Mouse (Mus musculus) G1E (cell line): ENCODE data around the gene Myl7. TPM values are rescaled to one million over a fixed set of nuclear protein-coding genes. Genes with fewer than 3 reads are reported as not detected.

Source experiments
- ATAC-seq: 2 replicates; pipeline ENCODE4 v1.8.0; 2016; ENCODE audit warnings: mild to moderate bottlenecking; ENCODE audit not compliant: insufficient number of reproducible peaks, poor library complexity, low FRiP score, severe bottlenecking; ENCODE audit errors: extremely low read depth
- DNase-seq: peaks from one replicate; pipeline ENCODE4 v3.0.0; 2012; ENCODE audit warnings: low spot score
- H3K27me3 ChIP-seq: 2 replicates; pipeline ENCODE4 v1.6.1; 2012; ENCODE audit warnings: mild to moderate bottlenecking, low read length, inconsistent platforms; ENCODE audit not compliant: insufficient read depth
- H3K36me3 ChIP-seq: replicated peaks from 2 replicates; pipeline ENCODE3; 2012; ENCODE audit warnings: mild to moderate bottlenecking, inconsistent platforms
- H3K4me1 ChIP-seq: 2 replicates; pipeline ENCODE4 v1.6.1; 2012; ENCODE audit warnings: low read depth, low read length, inconsistent platforms, mixed read lengths; ENCODE audit not compliant: insufficient read depth
- H3K4me3 ChIP-seq: 2 replicates; pipeline ENCODE4 v1.5.1; 2012; ENCODE audit warnings: low read depth, mild to moderate bottlenecking, inconsistent platforms, low read length, moderate library complexity, mixed read lengths
- H3K9me3 ChIP-seq: replicated peaks from 2 replicates; pipeline ENCODE4 v1.6.1; 2012; ENCODE audit warnings: inconsistent platforms
- GATA1 ChIP-seq: IDR thresholded peaks from 2 replicates; pipeline ENCODE4 v1.6.1; 2012; ENCODE audit warnings: borderline replicate concordance, low read length, inconsistent platforms, mixed read lengths
- GATA2 ChIP-seq: IDR thresholded peaks from 2 replicates; pipeline ENCODE4 v1.6.1; 2012; ENCODE audit warnings: low read depth, low read length, inconsistent platforms, borderline replicate concordance
- TAL1 ChIP-seq: conservative IDR thresholded peaks from 2 replicates; pipeline ENCODE4 v1.6.1; 2012; ENCODE audit warnings: low read depth, low read length, inconsistent platforms, mixed read lengths
- polyA plus RNA-seq: library from polyadenylated mRNA; stranded (reverse); fragments of >175 nt; gene quantifications from 2 replicates; pipeline ENCODE4 v1.2.3, GENCODE M21; 2012
- total RNA-seq, 2 experiments: library from RNA; stranded (forward) in 1 of 2; stranded (reverse) in 1 of 2; fragments of 200-1000 nt in 1 of 2; fragments of >200 nt in 1 of 2; fragmentation: Nextera tagmentation in 1 of 2; gene quantifications; 2 replicates each; pipeline ENCODE4 v1.2.3; 2014 to 2017

Myl7 gene
- total and polyA plus RNA-seq, 3 experiments, result not detected

DNA sequence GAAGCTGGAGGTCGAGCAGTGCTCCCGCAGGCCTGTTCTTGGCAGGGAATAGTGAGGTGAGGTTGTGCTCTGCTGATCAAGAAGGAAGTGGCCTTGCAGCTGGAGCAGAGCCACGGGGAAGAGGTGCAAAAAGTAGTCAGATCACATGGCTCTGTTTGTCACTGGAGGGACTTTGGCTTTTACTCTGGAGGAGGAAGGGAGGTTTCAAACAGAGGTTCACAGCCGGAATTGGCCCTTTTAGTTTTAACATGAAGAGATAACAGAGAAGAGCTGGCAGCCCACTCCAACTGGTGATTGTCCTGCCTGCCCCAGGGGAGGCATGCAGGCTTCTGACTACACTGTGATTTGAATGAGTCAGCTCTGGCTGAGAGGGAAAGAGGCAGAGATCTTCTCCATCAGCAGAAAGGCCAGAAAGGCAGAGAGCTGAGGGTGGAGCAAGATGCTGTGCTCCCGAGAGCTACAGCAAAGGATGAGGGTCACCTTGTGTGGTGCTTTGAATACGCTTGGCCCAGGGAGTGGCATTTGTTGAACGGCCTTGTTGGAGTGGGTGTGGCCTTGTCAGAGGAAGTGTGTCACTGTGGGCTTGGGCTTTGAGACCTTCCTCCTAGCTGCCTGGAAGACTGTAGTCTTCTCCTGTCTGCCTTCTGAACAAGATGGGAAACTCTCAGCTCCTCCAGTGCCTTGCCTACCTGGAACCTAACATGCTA lies 51.8 kb downstream of the Myl7 start:
- TF ChIP-seq GATA1 (no peak), TAL1 (no peak), GATA2 (no peak)
- Histone ChIP-seq H3K4me1 (no peaks in the 10 kb centered on the region), H3K27me3 (peaks cover 2% of the 10 kb centered on the region), H3K4me3 (no peak overlapping the region), H3K9me3 (peaks cover 4% of the 10 kb centered on the region), H3K36me3 (no peaks in the 10 kb centered on the region)
- DNase-seq, result no peak
- ATAC-seq, result no peak

Other genes starting within 250 kb of the Myl7 start
- gene Mrps24, start 183.1 kb downstream of the Myl7 start, total RNA-seq (2014; fragmentation: Nextera tagmentation), result 17.9 and 26.1 TPM in 2 replicates
- gene Mrps24, start 183.1 kb downstream of the Myl7 start, total RNA-seq (2017), result 75.1 and 89.8 TPM in 2 replicates
- 112 and 154 TPM in 2 replicates for gene Mrps24, start 183.1 kb downstream of the Myl7 start, polyA plus RNA-seq
- gene Urgcp, start 136.4 kb downstream of the Myl7 start, total RNA-seq (2014; fragmentation: Nextera tagmentation), result 6.8 and 7.2 TPM in 2 replicates
- 7.9 and 8.2 TPM in 2 replicates for gene Urgcp, start 136.4 kb downstream of the Myl7 start, total RNA-seq (2017)
- gene Urgcp, start 136.4 kb downstream of the Myl7 start, polyA plus RNA-seq, result 8.7 and 8.9 TPM in 2 replicates
- 36.4 and 39.3 TPM in 2 replicates for gene Dbnl, start 110.3 kb downstream of the Myl7 start, total RNA-seq (2014; fragmentation: Nextera tagmentation)
- 89.5 and 107 TPM in 2 replicates for gene Dbnl, start 110.3 kb downstream of the Myl7 start, total RNA-seq (2017)
- gene Dbnl, start 110.3 kb downstream of the Myl7 start, polyA plus RNA-seq, result 155 and 158 TPM in 2 replicates
- 1.6 and 1.8 TPM in 2 replicates for gene Pgam2, start 95.0 kb downstream of the Myl7 start, total RNA-seq (2014; fragmentation: Nextera tagmentation)
- 0.22 TPM in 1 of 2 replicates, not detected in the other for gene Pgam2, start 95.0 kb downstream of the Myl7 start, total RNA-seq (2017)
- gene Pgam2, start 95.0 kb downstream of the Myl7 start, polyA plus RNA-seq, result 1.5 and 2.6 TPM in 2 replicates
- 32.1 and 38.3 TPM in 2 replicates for gene Polm, start 60.8 kb downstream of the Myl7 start, total RNA-seq (2014; fragmentation: Nextera tagmentation)
- gene Polm, start 60.8 kb downstream of the Myl7 start, total RNA-seq (2017), result 15.4 and 16.6 TPM in 2 replicates
- gene Polm, start 60.8 kb downstream of the Myl7 start, polyA plus RNA-seq, result 38.2 and 48.7 TPM in 2 replicates
- not detected in 2 replicates for gene Aebp1, start 36.8 kb downstream of the Myl7 start, total RNA-seq (2014; fragmentation: Nextera tagmentation)
- gene Aebp1, start 36.8 kb downstream of the Myl7 start, total RNA-seq (2017), result 0.17 TPM in 1 of 2 replicates, not detected in the other
- gene Aebp1, start 36.8 kb downstream of the Myl7 start, polyA plus RNA-seq, result not detected in 2 replicates
- 47.5 and 55.5 TPM in 2 replicates for gene Pold2, start 20.5 kb downstream of the Myl7 start, total RNA-seq (2014; fragmentation: Nextera tagmentation)
- 30.1 and 39.4 TPM in 2 replicates for gene Pold2, start 20.5 kb downstream of the Myl7 start, total RNA-seq (2017)
- gene Pold2, start 20.5 kb downstream of the Myl7 start, polyA plus RNA-seq, result 295 and 362 TPM in 2 replicates
- gene Gck, start 51.3 kb upstream of the Myl7 start, total RNA-seq (2014; fragmentation: Nextera tagmentation), result not detected in 2 replicates
- 0.06 and 0.11 TPM in 2 replicates for gene Gck, start 51.3 kb upstream of the Myl7 start, total RNA-seq (2017)
- not detected in 2 replicates for gene Gck, start 51.3 kb upstream of the Myl7 start, polyA plus RNA-seq
- 20.3 and 22.5 TPM in 2 replicates for gene Ykt6, start 56.9 kb upstream of the Myl7 start, total RNA-seq (2014; fragmentation: Nextera tagmentation)
- 51.5 and 55.9 TPM in 2 replicates for gene Ykt6, start 56.9 kb upstream of the Myl7 start, total RNA-seq (2017)
- 9.4 and 11.6 TPM in 2 replicates for gene Ykt6, start 56.9 kb upstream of the Myl7 start, polyA plus RNA-seq
- not detected in 2 replicates for gene Camk2b, start 167.6 kb upstream of the Myl7 start, total RNA-seq (2014; fragmentation: Nextera tagmentation)
- gene Camk2b, start 167.6 kb upstream of the Myl7 start, total RNA-seq (2017), result 0.06 and 0.16 TPM in 2 replicates
- gene Camk2b, start 167.6 kb upstream of the Myl7 start, polyA plus RNA-seq, result 0.01 TPM in 1 of 2 replicates, not detected in the other